Mouse (Mus musculus): ENCODE data around the gene Reps2. TPM values are rescaled to one million over a fixed set of nuclear protein-coding genes. Genes with fewer than 3 reads are reported as not detected.

Gene Reps2
- polyA plus RNA-seq, 1 experiment from 2014 or later, result 0.29 TPM

- Histone ChIP-seq H3K4me3 (no peak overlapping the region), H3K27ac (no peak overlapping the region), H3K9me3 (no peaks in the 10 kb centered on the region), H3K27me3 (ENCODE audit: insufficient read depth, poor library complexity, severe bottlenecking) (peaks cover 8% of the 10 kb centered on the region; the same call in 1 of the 2 replicates), H3K4me1 (no peaks in the 10 kb centered on the region), H3K36me3 (no peaks in the 10 kb centered on the region)
- 71% methylated on average over 2 of the region's 2 CpGs for WGBS
- no peak for DNase-seq (ENCODE audit: low spot score)
Observed at GRCm38 (mm10) chrX:162568439-162568838, 75.0 kb downstream of the Reps2 start.

GRCm38 (mm10) chrX:162565501-162565900, 77.9 kb downstream of the Reps2 start:
- no peak overlapping the region for H3K27ac ChIP-seq
- H3K36me3 ChIP-seq, result no peaks in the 10 kb centered on the region
- H3K4me1 ChIP-seq, result no peaks in the 10 kb centered on the region
- no peak for DNase-seq (ENCODE audit: low spot score)
- WGBS, result 78% methylated on average over 4 of the region's 4 CpGs
- H3K27me3 ChIP-seq (ENCODE audit: insufficient read depth, poor library complexity, severe bottlenecking), result peaks cover 8% of the 10 kb centered on the region; the same call in 1 of the 2 replicates
- no peak overlapping the region for H3K4me3 ChIP-seq
- H3K9me3 ChIP-seq, result no peaks in the 10 kb centered on the region

- peaks cover 4% of the 10 kb centered on the region; the same call in 1 of the 2 replicates for H3K27me3 ChIP-seq (ENCODE audit: insufficient read depth, poor library complexity, severe bottlenecking)
- 55% methylated on average over 6 of the region's 6 CpGs for WGBS
- no peak overlapping the region for H3K27ac ChIP-seq
- no peaks in the 10 kb centered on the region for H3K9me3 ChIP-seq
- no peak overlapping the region for H3K4me3 ChIP-seq
- no peaks in the 10 kb centered on the region for H3K36me3 ChIP-seq
- no peak for DNase-seq (ENCODE audit: low spot score)
- no peaks in the 10 kb centered on the region for H3K4me1 ChIP-seq
Observed at GRCm38 (mm10) chrX:162556459-162556841, 87.0 kb downstream of the Reps2 start.

- H3K4me1 ChIP-seq, result no peaks in the 10 kb centered on the region
- no peak for DNase-seq (ENCODE audit: low spot score)
- H3K4me3 ChIP-seq, result no peak overlapping the region
- no peaks in the 10 kb centered on the region for H3K36me3 ChIP-seq
- no peaks in the 10 kb centered on the region for H3K9me3 ChIP-seq
- 91% methylated on average over 1 of the region's 1 CpGs for WGBS
- H3K27me3 ChIP-seq (ENCODE audit: insufficient read depth, poor library complexity, severe bottlenecking), result peaks cover 4% of the 10 kb centered on the region; the same call in 1 of the 2 replicates
- H3K27ac ChIP-seq, result no peak overlapping the region
Observed at GRCm38 (mm10) chrX:162555729-162556458, 87.6 kb downstream of the Reps2 start.

GRCm38 (mm10) chrX:162554513-162554912, 88.9 kb downstream of the Reps2 start:
- peaks cover 4% of the 10 kb centered on the region; the same call in 1 of the 2 replicates for H3K27me3 ChIP-seq (ENCODE audit: insufficient read depth, poor library complexity, severe bottlenecking)
- H3K4me1 ChIP-seq, result no peaks in the 10 kb centered on the region
- 89% methylated on average over 3 of the region's 3 CpGs for WGBS
- DNase-seq (ENCODE audit: low spot score), result no peak
- no peaks in the 10 kb centered on the region for H3K36me3 ChIP-seq
- H3K4me3 ChIP-seq, result no peak overlapping the region
- no peak overlapping the region for H3K27ac ChIP-seq
- no peaks in the 10 kb centered on the region for H3K9me3 ChIP-seq

DNA sequence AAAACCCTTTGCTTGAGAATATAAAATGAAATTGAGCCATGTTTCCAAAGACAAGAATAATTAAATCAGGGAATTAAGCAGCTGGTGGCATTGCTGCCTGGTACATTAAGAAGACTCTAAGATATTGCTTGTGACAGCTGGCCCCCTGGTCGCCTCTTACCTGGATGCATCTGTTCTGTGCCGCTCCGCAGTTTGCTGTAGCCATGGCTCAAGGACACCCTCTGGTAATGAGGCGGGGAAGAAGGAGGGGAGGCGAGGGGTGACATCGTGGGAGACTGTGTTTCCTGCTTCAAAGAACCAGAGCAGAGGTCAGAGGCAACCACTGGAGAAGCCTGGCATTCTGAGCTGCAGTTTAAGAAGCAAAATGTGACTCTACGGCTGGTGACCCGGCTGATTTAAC, 91.1 kb downstream of the Reps2 start:
- Histone ChIP-seq H3K4me1 (no peaks in the 10 kb centered on the region), H3K9me3 (no peaks in the 10 kb centered on the region), H3K27me3 (ENCODE audit: insufficient read depth, poor library complexity, severe bottlenecking) (peaks cover 4% of the 10 kb centered on the region; the same call in 1 of the 2 replicates), H3K36me3 (no peaks in the 10 kb centered on the region), H3K27ac (no peak overlapping the region), H3K4me3 (no peak overlapping the region)
- WGBS, result 42% methylated on average over 8 of the region's 8 CpGs
- no peak for DNase-seq (ENCODE audit: low spot score)

- Histone ChIP-seq H3K4me1 (no peaks in the 10 kb centered on the region), H3K4me3 (no peak overlapping the region), H3K27ac (no peak overlapping the region), H3K27me3 (ENCODE audit: insufficient read depth, poor library complexity, severe bottlenecking) (no peaks in the 10 kb centered on the region), H3K9me3 (no peaks in the 10 kb centered on the region), H3K36me3 (no peaks in the 10 kb centered on the region)
- DNase-seq (ENCODE audit: low spot score), result no peak
Observed at GRCm38 (mm10) chrX:162545037-162545436, 98.4 kb downstream of the Reps2 start.

- Histone ChIP-seq H3K27ac (no peak overlapping the region), H3K9me3 (no peaks in the 10 kb centered on the region), H3K36me3 (no peaks in the 10 kb centered on the region), H3K4me1 (no peaks in the 10 kb centered on the region), H3K27me3 (ENCODE audit: insufficient read depth, poor library complexity, severe bottlenecking) (no peaks in the 10 kb centered on the region), H3K4me3 (no peak overlapping the region)
- WGBS, result 61% methylated on average over 1 of the region's 1 CpGs
- no peak for DNase-seq (ENCODE audit: low spot score)
Observed at GRCm38 (mm10) chrX:162542576-162543227, 100.7 kb downstream of the Reps2 start.

DNA sequence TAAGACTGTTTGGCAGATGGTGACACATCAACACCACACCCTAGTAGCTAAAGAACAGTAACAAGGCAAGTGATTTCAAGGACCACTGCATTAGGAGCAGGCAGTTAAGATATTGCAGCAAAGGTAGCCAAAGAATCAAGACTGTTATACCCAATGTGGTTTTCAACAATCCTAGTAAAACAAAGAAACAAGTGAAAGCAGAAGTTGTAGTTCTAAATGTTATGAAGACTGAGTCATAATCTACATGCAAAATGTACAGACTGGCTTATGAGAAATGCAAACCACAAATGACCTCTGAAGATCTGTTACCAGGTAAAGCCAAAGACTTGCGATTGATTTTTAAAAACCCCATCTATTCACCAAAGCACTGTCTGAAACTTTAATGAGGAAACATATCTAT, 101.5 kb downstream of the Reps2 start:
- no peak overlapping the region for H3K27ac ChIP-seq
- WGBS, result 93% methylated on average over 1 of the region's 1 CpGs

GRCm38 (mm10) chrX:162531016-162531415, 112.4 kb downstream of the Reps2 start:
- Histone ChIP-seq H3K27me3 (ENCODE audit: insufficient read depth, poor library complexity, severe bottlenecking) (peaks cover under 1% of the 10 kb centered on the region; the same call in 1 of the 2 replicates), H3K4me1 (no peaks in the 10 kb centered on the region), H3K27ac (no peak overlapping the region), H3K36me3 (no peaks in the 10 kb centered on the region), H3K9me3 (no peaks in the 10 kb centered on the region), H3K4me3 (no peak overlapping the region)
- DNase-seq (ENCODE audit: low spot score), result no peak
- WGBS, result 81% methylated on average over 2 of the region's 2 CpGs

More for the DNA sequence above, 101.5 kb downstream of the Reps2 start:
- Histone ChIP-seq H3K4me1 (no peaks in the 10 kb centered on the region), H3K9me3 (no peaks in the 10 kb centered on the region), H3K36me3 (no peaks in the 10 kb centered on the region), H3K27me3 (ENCODE audit: insufficient read depth, poor library complexity, severe bottlenecking) (no peaks in the 10 kb centered on the region), H3K4me3 (no peak overlapping the region)
- no peak for DNase-seq (ENCODE audit: low spot score)

DNA sequence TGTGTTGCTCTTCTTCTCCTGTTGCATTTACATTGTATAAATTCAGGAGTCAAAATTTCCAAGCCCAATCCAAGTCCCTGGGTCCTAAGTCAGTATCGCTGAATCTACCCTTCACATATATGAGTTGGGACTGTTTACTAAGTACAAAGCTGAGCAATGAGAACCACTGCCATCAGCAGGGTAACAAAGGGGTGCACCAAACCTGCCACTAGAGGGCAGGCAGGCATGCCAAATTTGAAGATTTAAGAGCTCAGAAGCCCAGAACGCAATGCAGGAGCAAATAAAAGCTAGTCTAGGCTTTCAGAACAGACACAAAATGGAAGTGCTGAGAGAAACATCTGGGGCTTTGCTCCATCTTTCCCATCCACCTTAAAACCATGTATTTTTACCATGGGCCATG, 116.2 kb downstream of the Reps2 start:
- Histone ChIP-seq H3K27me3 (ENCODE audit: insufficient read depth, poor library complexity, severe bottlenecking) (peaks cover 9% of the 10 kb centered on the region; the same call in 1 of the 2 replicates), H3K36me3 (no peaks in the 10 kb centered on the region), H3K4me1 (no peaks in the 10 kb centered on the region), H3K4me3 (no peak overlapping the region), H3K27ac (no peak overlapping the region), H3K9me3 (no peaks in the 10 kb centered on the region)
- DNase-seq (ENCODE audit: low spot score), result no peak
- 26% methylated on average over 2 of the region's 2 CpGs for WGBS

DNA sequence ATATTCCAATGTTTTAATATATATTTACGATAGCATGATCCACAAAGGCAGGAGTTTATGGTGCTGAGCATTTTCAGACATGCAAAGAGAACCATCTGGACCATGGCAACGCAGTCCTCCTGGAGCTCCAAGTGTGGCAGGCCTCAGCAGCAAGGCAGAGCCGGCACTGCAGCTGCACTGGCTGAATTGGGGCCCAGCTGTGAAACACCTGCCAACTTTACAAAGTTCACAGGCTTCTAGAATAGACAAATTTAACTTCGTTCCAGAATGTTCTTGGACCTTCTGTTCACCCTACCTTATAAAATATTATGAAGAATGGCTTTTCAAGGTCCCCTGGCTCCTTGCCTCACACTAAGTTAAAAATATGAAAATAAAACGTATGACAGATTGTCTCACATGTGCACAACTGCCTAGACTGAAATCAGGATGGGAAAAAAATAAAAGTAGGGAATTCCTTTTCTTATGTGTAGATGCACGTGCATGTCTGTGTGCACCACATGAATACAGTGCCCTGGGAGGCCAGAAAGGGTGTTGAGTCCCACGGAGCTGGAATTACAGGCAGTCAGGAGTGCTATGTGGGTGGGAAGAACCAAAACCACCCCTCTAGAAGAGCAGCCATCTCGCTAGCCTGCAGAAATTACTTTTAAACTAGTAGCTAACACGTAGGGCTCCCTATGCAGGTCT, 121.5 kb downstream of the Reps2 start:
- H3K27me3 ChIP-seq (ENCODE audit: insufficient read depth, poor library complexity, severe bottlenecking), result peaks cover 15% of the 10 kb centered on the region; the same call in 1 of the 2 replicates

GRCm38 (mm10) chrX:162521197-162521596, 122.3 kb downstream of the Reps2 start:
- DNase-seq (ENCODE audit: low spot score), result no peak
- 60% methylated on average over 4 of the region's 4 CpGs for WGBS
- Histone ChIP-seq H3K36me3 (no peaks in the 10 kb centered on the region), H3K27me3 (ENCODE audit: insufficient read depth, poor library complexity, severe bottlenecking) (peaks cover 15% of the 10 kb centered on the region; the same call in 1 of the 2 replicates), H3K4me3 (no peak overlapping the region), H3K9me3 (no peaks in the 10 kb centered on the region), H3K4me1 (no peaks in the 10 kb centered on the region), H3K27ac (no peak overlapping the region)

More for the DNA sequence above, 121.5 kb downstream of the Reps2 start:
- DNase-seq (ENCODE audit: low spot score), result no peak
- 73% methylated on average over 9 of the region's 9 CpGs for WGBS
- Histone ChIP-seq H3K27ac (no peak overlapping the region), H3K4me3 (no peak overlapping the region), H3K9me3 (no peaks in the 10 kb centered on the region), H3K4me1 (no peaks in the 10 kb centered on the region), H3K36me3 (no peaks in the 10 kb centered on the region)

Measured in heart, embryonic 10.5 days (tissue).